In genomic region chr11:96313134-96313533, GRCm38 (mm10) we compare ENCODE assay signal across 14 mouse cellular contexts. TPM values are rescaled to one million over a fixed set of nuclear protein-coding genes. Genes with fewer than 3 reads are reported as not detected.
DNase-seq lines count a peak whose midpoint lies in the region; ATAC-seq and TF ChIP-seq lines count a peak whose summit lies in the region.
"Had no signal": no experiment of that assay in that cellular context is flagged by ENCODE, and none has a peak within 500 bp of the region (broad histone marks: within the 10 kb centered on the region; RNA-seq: fewer than 3 reads in every experiment).

No protein-coding gene starts in this region.

- H3K4me2 ChIP-seq in liver, embryonic 11.5 days = peak overlapping the region; percentile 63
- H3K4me2 ChIP-seq in liver, postnatal 0 days (ENCODE audit: low read depth, low read length) = no peak overlapping the region
- H3K4me2 ChIP-seq in hindbrain, embryonic 13.5 days = peak overlapping the region; percentile 83
- H3K4me2 ChIP-seq in intestine, embryonic 14.5 days (ENCODE audit: low read length) = peak overlapping the region; percentile 89
- H3K4me2 ChIP-seq in stomach, embryonic 14.5 days (replicated peaks; ENCODE audit: low read depth, low read length) = peak overlapping the region; percentile 95
- no peak overlapping the region for H3K4me2 ChIP-seq in forebrain, embryonic 13.5 days
- H3K4me2 ChIP-seq: liver, embryonic 15.5 days had no signal

- H3K27me3 ChIP-seq in liver, embryonic 11.5 days (replicated peaks; ENCODE audit: control insufficient read depth, insufficient read depth, low read length) = peaks cover 100% of the 10 kb centered on the region
- peaks cover 97% of the 10 kb centered on the region for H3K27me3 ChIP-seq in liver, postnatal 0 days (ENCODE audit: insufficient read depth, low read length)
- peaks cover 93% of the 10 kb centered on the region for H3K27me3 ChIP-seq in hindbrain, embryonic 13.5 days
- H3K27me3 ChIP-seq in intestine, embryonic 14.5 days (replicated peaks; ENCODE audit: control insufficient read depth, insufficient read depth, low read length) = no peaks in the 10 kb centered on the region
- H3K27me3 ChIP-seq in stomach, embryonic 14.5 days (ENCODE audit: control insufficient read depth, insufficient read depth, low read length) = no peaks in the 10 kb centered on the region
- peaks cover 100% of the 10 kb centered on the region for H3K27me3 ChIP-seq in forebrain, embryonic 13.5 days

- ATAC-seq in liver, embryonic 11.5 days (replicated peaks; ENCODE audit: low FRiP score) = no peak
- ATAC-seq in liver, postnatal 0 days = no peak
- ATAC-seq in hindbrain, embryonic 13.5 days (ENCODE audit: low FRiP score) = no peak
- ATAC-seq in intestine, embryonic 14.5 days (replicated peaks; ENCODE audit: low FRiP score, low TSS enrichment, low read depth) = no peak
- no peak for ATAC-seq in stomach, embryonic 14.5 days (ENCODE audit: insufficient number of reproducible peaks, insufficient read depth, low FRiP score, low read depth)
- no peak for ATAC-seq in forebrain, embryonic 13.5 days

- H3K4me3 ChIP-seq in liver, embryonic 11.5 days (ENCODE audit: low read depth, low read length) = no peak overlapping the region
- H3K4me3 ChIP-seq in liver, postnatal 0 days (ENCODE audit: low read depth, low read length) = no peak overlapping the region
- H3K4me3 ChIP-seq in hindbrain, embryonic 13.5 days = peak overlapping the region; percentile 57
- peak overlapping the region; percentile 55; the same call in 1 of the 2 replicates for H3K4me3 ChIP-seq in intestine, embryonic 14.5 days (ENCODE audit: low read depth, low read length)
- peak overlapping the region; percentile 70; the same call in 1 of the 2 replicates for H3K4me3 ChIP-seq in stomach, embryonic 14.5 days (ENCODE audit: low read depth, low read length)
- no peak overlapping the region for H3K4me3 ChIP-seq in forebrain, embryonic 13.5 days
- H3K4me3 ChIP-seq: forebrain, embryonic 10.5 days; liver, embryonic 15.5 days had no signal

- peak overlapping the region; percentile 12; the same call in 1 of the 2 replicates for H3K9ac ChIP-seq in liver, embryonic 11.5 days (ENCODE audit: low read depth, low read length)
- no peak overlapping the region for H3K9ac ChIP-seq in liver, postnatal 0 days (replicated peaks)
- H3K9ac ChIP-seq in hindbrain, embryonic 13.5 days = peak overlapping the region; percentile 99
- H3K9ac ChIP-seq in intestine, embryonic 14.5 days (ENCODE audit: low read length) = peak overlapping the region; percentile 96
- H3K9ac ChIP-seq in stomach, embryonic 14.5 days (replicated peaks; ENCODE audit: low read depth, low read length) = peak overlapping the region; percentile 83
- H3K9ac ChIP-seq in forebrain, embryonic 13.5 days = no peak overlapping the region
- H3K9ac ChIP-seq: liver, embryonic 15.5 days had no signal

- H3K27ac ChIP-seq in liver, embryonic 11.5 days (ENCODE audit: low read depth, low read length) = no peak overlapping the region
- no peak overlapping the region for H3K27ac ChIP-seq in liver, postnatal 0 days (ENCODE audit: low read depth)
- H3K27ac ChIP-seq in hindbrain, embryonic 13.5 days = peak overlapping the region; percentile 100
- H3K27ac ChIP-seq in intestine, embryonic 14.5 days (ENCODE audit: low read depth) = peak overlapping the region; percentile 99
- H3K27ac ChIP-seq in stomach, embryonic 14.5 days (ENCODE audit: low read length) = peak overlapping the region; percentile 100
- H3K27ac ChIP-seq in forebrain, embryonic 13.5 days = no peak overlapping the region
- H3K27ac ChIP-seq: forebrain, embryonic 10.5 days; liver, embryonic 15.5 days had no signal

- H3K36me3 ChIP-seq in liver, embryonic 11.5 days (ENCODE audit: control insufficient read depth, insufficient read depth, low read length) = no peaks in the 10 kb centered on the region
- H3K36me3 ChIP-seq in liver, postnatal 0 days (replicated peaks; ENCODE audit: insufficient read depth, low read length) = no peaks in the 10 kb centered on the region
- no peaks in the 10 kb centered on the region for H3K36me3 ChIP-seq in hindbrain, embryonic 13.5 days
- H3K36me3 ChIP-seq in intestine, embryonic 14.5 days (ENCODE audit: control insufficient read depth, insufficient read depth, low read length) = no peaks in the 10 kb centered on the region
- no peaks in the 10 kb centered on the region for H3K36me3 ChIP-seq in stomach, embryonic 14.5 days (ENCODE audit: control insufficient read depth, insufficient read depth, low read length)
- no peaks in the 10 kb centered on the region for H3K36me3 ChIP-seq in forebrain, embryonic 13.5 days (ENCODE audit: poor library complexity, severe bottlenecking)
- H3K36me3 ChIP-seq: forebrain, embryonic 10.5 days; liver, embryonic 15.5 days had no signal

- peaks cover 15% of the 10 kb centered on the region for H3K4me1 ChIP-seq in liver, embryonic 11.5 days (replicated peaks; ENCODE audit: control insufficient read depth, insufficient read depth, low read length)
- H3K4me1 ChIP-seq in liver, postnatal 0 days (ENCODE audit: insufficient read depth) = peaks cover 8% of the 10 kb centered on the region
- peaks cover 25% of the 10 kb centered on the region for H3K4me1 ChIP-seq in hindbrain, embryonic 13.5 days (replicated peaks)
- H3K4me1 ChIP-seq in intestine, embryonic 14.5 days (replicated peaks; ENCODE audit: control insufficient read depth, insufficient read depth, low read length) = peaks cover 69% of the 10 kb centered on the region
- peaks cover 25% of the 10 kb centered on the region for H3K4me1 ChIP-seq in stomach, embryonic 14.5 days (ENCODE audit: control insufficient read depth, insufficient read depth, low read length)
- H3K4me1 ChIP-seq in forebrain, embryonic 13.5 days = no peaks in the 10 kb centered on the region

- DNase-seq in liver, embryonic 11.5 days (ENCODE audit: low spot score) = no peak
- DNase-seq in liver, postnatal 0 days = no peak
- no peak for DNase-seq in intestine, embryonic 14.5 days (ENCODE audit: low spot score)
- DNase-seq in frontal cortex, postnatal 36 days (ENCODE audit: low spot score in 2 of 2) = no peak
- DNase-seq: adrenal gland, postnatal 14 days; cerebellum, postnatal 36 days; heart, adult 11 months; spleen, adult 18-20 months had no signal

- TF ChIP-seq CTCF in liver, postnatal 0 days (IDR thresholded peaks at IDR 0.05; ENCODE audit: low read depth) = no peak

- no peak for TF ChIP-seq EP300 in liver, postnatal 0 days (IDR thresholded peaks at IDR 0.05; ENCODE audit: low read depth)

- 42% methylated on average over 2 of the region's 2 CpGs for WGBS in liver, embryonic 11.5 days
- 56% methylated on average over 2 of the region's 2 CpGs for WGBS in liver, postnatal 0 days (ENCODE audit: insufficient replicate concordance)
- 18% methylated on average over 2 of the region's 2 CpGs for WGBS in hindbrain, embryonic 13.5 days
- 45% methylated on average over 2 of the region's 2 CpGs for WGBS in intestine, embryonic 14.5 days
- 37% methylated on average over 2 of the region's 2 CpGs for WGBS in stomach, embryonic 14.5 days
- 17% methylated on average over 2 of the region's 2 CpGs for WGBS in forebrain, embryonic 13.5 days

- no peaks in the 10 kb centered on the region for H3K9me3 ChIP-seq in liver, embryonic 11.5 days (ENCODE audit: control insufficient read depth, low read length)
- H3K9me3 ChIP-seq in liver, postnatal 0 days (ENCODE audit: low read length) = no peaks in the 10 kb centered on the region
- H3K9me3 ChIP-seq in hindbrain, embryonic 13.5 days = no peaks in the 10 kb centered on the region
- no peaks in the 10 kb centered on the region for H3K9me3 ChIP-seq in intestine, embryonic 14.5 days (ENCODE audit: control insufficient read depth, low read length)
- no peaks in the 10 kb centered on the region for H3K9me3 ChIP-seq in stomach, embryonic 14.5 days (ENCODE audit: control insufficient read depth, low read depth, low read length)
- no peaks in the 10 kb centered on the region for H3K9me3 ChIP-seq in forebrain, embryonic 13.5 days (replicated peaks)
- H3K9me3 ChIP-seq: forebrain, embryonic 10.5 days; liver, embryonic 15.5 days had no signal

RNA-seq across cellular contexts. Expression of gene Hoxb4, which starts 4.9 kb away (rescaled TPM):
- polyA plus RNA-seq in liver, embryonic 11.5 days (2014; fragmentation: Nextera tagmentation; extraction: Ambion mirVana) = 0.71 and 1.1 TPM in 2 replicates
- polyA plus RNA-seq in liver, postnatal 0 days (2015; fragmentation: Nextera tagmentation; extraction: Ambion mirVana) = 0.22 and 0.27 TPM in 2 replicates
- polyA plus RNA-seq in hindbrain, embryonic 13.5 days (2015; fragmentation: Nextera tagmentation; extraction: Ambion mirVana) = 9.5 and 11.3 TPM in 2 replicates
- 3.5 and 3.8 TPM in 2 replicates for polyA plus RNA-seq in intestine, embryonic 14.5 days (2014; fragmentation: Nextera tagmentation; extraction: Ambion mirVana)
- polyA plus RNA-seq in stomach, embryonic 14.5 days (2014; fragmentation: Nextera tagmentation; extraction: Ambion mirVana) = 3.5 and 3.7 TPM in 2 replicates
- polyA plus RNA-seq in forebrain, embryonic 13.5 days (2015; fragmentation: Nextera tagmentation; extraction: Ambion mirVana) = not detected in 2 replicates
- polyA plus RNA-seq: forebrain, embryonic 10.5 days had no signal

RNA-seq across cellular contexts. Expression of gene Hoxb3, which starts 10.0 kb away (rescaled TPM):
- 0.97 and 1.3 TPM in 2 replicates for polyA plus RNA-seq in liver, embryonic 11.5 days (2014; fragmentation: Nextera tagmentation; extraction: Ambion mirVana)
- 0.19 and 0.26 TPM in 2 replicates for polyA plus RNA-seq in liver, postnatal 0 days (2015; fragmentation: Nextera tagmentation; extraction: Ambion mirVana)
- polyA plus RNA-seq in hindbrain, embryonic 13.5 days (2015; fragmentation: Nextera tagmentation; extraction: Ambion mirVana) = 11.9 and 14.5 TPM in 2 replicates
- polyA plus RNA-seq in intestine, embryonic 14.5 days (2014; fragmentation: Nextera tagmentation; extraction: Ambion mirVana) = 3.7 and 4.9 TPM in 2 replicates
- 3.6 and 4.7 TPM in 2 replicates for polyA plus RNA-seq in stomach, embryonic 14.5 days (2014; fragmentation: Nextera tagmentation; extraction: Ambion mirVana)
- polyA plus RNA-seq in forebrain, embryonic 13.5 days (2015; fragmentation: Nextera tagmentation; extraction: Ambion mirVana) = not detected in 2 replicates
- polyA plus RNA-seq: forebrain, embryonic 10.5 days had no signal

RNA-seq across cellular contexts. Expression of gene Hoxb5, which starts 10.0 kb away (rescaled TPM):
- polyA plus RNA-seq in liver, embryonic 11.5 days (2014; fragmentation: Nextera tagmentation; extraction: Ambion mirVana) = 3.7 and 4.5 TPM in 2 replicates
- 0.75 and 0.91 TPM in 2 replicates for polyA plus RNA-seq in liver, postnatal 0 days (2015; fragmentation: Nextera tagmentation; extraction: Ambion mirVana)
- polyA plus RNA-seq in hindbrain, embryonic 13.5 days (2015; fragmentation: Nextera tagmentation; extraction: Ambion mirVana) = 196 and 216 TPM in 2 replicates
- polyA plus RNA-seq in intestine, embryonic 14.5 days (2014; fragmentation: Nextera tagmentation; extraction: Ambion mirVana) = 49.6 and 51.6 TPM in 2 replicates
- 21.2 and 23.3 TPM in 2 replicates for polyA plus RNA-seq in stomach, embryonic 14.5 days (2014; fragmentation: Nextera tagmentation; extraction: Ambion mirVana)
- 0.09 TPM in 1 of 2 replicates, not detected in the other for polyA plus RNA-seq in forebrain, embryonic 13.5 days (2015; fragmentation: Nextera tagmentation; extraction: Ambion mirVana)
- polyA plus RNA-seq: forebrain, embryonic 10.5 days had no signal

RNA-seq across cellular contexts. Expression of gene Hoxb6, which starts 20.9 kb away (rescaled TPM):
- 1.9 and 2.4 TPM in 2 replicates for polyA plus RNA-seq in liver, embryonic 11.5 days (2014; fragmentation: Nextera tagmentation; extraction: Ambion mirVana)
- polyA plus RNA-seq in liver, postnatal 0 days (2015; fragmentation: Nextera tagmentation; extraction: Ambion mirVana) = not detected in 2 replicates
- 81.9 and 132 TPM in 2 replicates for polyA plus RNA-seq in hindbrain, embryonic 13.5 days (2015; fragmentation: Nextera tagmentation; extraction: Ambion mirVana)
- polyA plus RNA-seq in intestine, embryonic 14.5 days (2014; fragmentation: Nextera tagmentation; extraction: Ambion mirVana) = 18.1 and 24.1 TPM in 2 replicates
- 12.4 TPM in 2 replicates for polyA plus RNA-seq in stomach, embryonic 14.5 days (2014; fragmentation: Nextera tagmentation; extraction: Ambion mirVana)
- polyA plus RNA-seq in forebrain, embryonic 13.5 days (2015; fragmentation: Nextera tagmentation; extraction: Ambion mirVana) = not detected in 2 replicates
- polyA plus RNA-seq: forebrain, embryonic 10.5 days; heart, embryonic 16.5 days had no signal

RNA-seq across cellular contexts. Expression of gene Hoxb7, which starts 26.7 kb away (rescaled TPM):
- 1.6 and 2.0 TPM in 2 replicates for polyA plus RNA-seq in liver, embryonic 11.5 days (2014; fragmentation: Nextera tagmentation; extraction: Ambion mirVana)
- 0.27 and 0.51 TPM in 2 replicates for polyA plus RNA-seq in liver, postnatal 0 days (2015; fragmentation: Nextera tagmentation; extraction: Ambion mirVana)
- polyA plus RNA-seq in hindbrain, embryonic 13.5 days (2015; fragmentation: Nextera tagmentation; extraction: Ambion mirVana) = 21.5 and 33.2 TPM in 2 replicates
- polyA plus RNA-seq in intestine, embryonic 14.5 days (2014; fragmentation: Nextera tagmentation; extraction: Ambion mirVana) = 11.7 and 13.2 TPM in 2 replicates
- 8.4 and 14.0 TPM in 2 replicates for polyA plus RNA-seq in stomach, embryonic 14.5 days (2014; fragmentation: Nextera tagmentation; extraction: Ambion mirVana)
- polyA plus RNA-seq in forebrain, embryonic 13.5 days (2015; fragmentation: Nextera tagmentation; extraction: Ambion mirVana) = not detected in 2 replicates
- polyA plus RNA-seq: forebrain, embryonic 10.5 days had no signal

Comparison
In these comparisons a context has a peak if more than half of its experiments do, and no peak if none do; other contexts are left out.
1. H3K4me2 ChIP-seq: peak in liver, embryonic 11.5 days (single experiment), hindbrain, embryonic 13.5 days (single experiment), intestine, embryonic 14.5 days (single experiment) and stomach, embryonic 14.5 days (single experiment); none in liver, postnatal 0 days (single experiment) and forebrain, embryonic 13.5 days (single experiment).
2. H3K9ac ChIP-seq: peak in liver, embryonic 11.5 days (single experiment), hindbrain, embryonic 13.5 days (single experiment), intestine, embryonic 14.5 days (single experiment) and stomach, embryonic 14.5 days (single experiment); none in liver, postnatal 0 days (single experiment) and forebrain, embryonic 13.5 days (single experiment).
3. H3K27ac ChIP-seq: peak in hindbrain, embryonic 13.5 days (single experiment), intestine, embryonic 14.5 days (single experiment) and stomach, embryonic 14.5 days (single experiment); none in liver, embryonic 11.5 days (single experiment), liver, postnatal 0 days (single experiment) and forebrain, embryonic 13.5 days (single experiment).
4. H3K4me3 ChIP-seq: peak in hindbrain, embryonic 13.5 days (single experiment), intestine, embryonic 14.5 days (single experiment) and stomach, embryonic 14.5 days (single experiment); none in liver, embryonic 11.5 days (single experiment), liver, postnatal 0 days (single experiment) and forebrain, embryonic 13.5 days (single experiment).